Mouse (Mus musculus) megakaryocyte, embryonic 14.5 days (primary cell): ENCODE data around the gene Zfp551. TPM values are rescaled to one million over a fixed set of nuclear protein-coding genes. Genes with fewer than 3 reads are reported as not detected.

Source experiments
- H3K27me3 ChIP-seq: replicated peaks from 2 replicates; pipeline ENCODE3; 2012; ENCODE audit warnings: inconsistent platforms
- H3K36me3 ChIP-seq: replicated peaks from 2 replicates; pipeline ENCODE3; 2012; ENCODE audit warnings: low read length, inconsistent platforms, mixed read lengths
- H3K4me1 ChIP-seq: 2 replicates; pipeline ENCODE4 v1.6.1; 2012; ENCODE audit warnings: inconsistent platforms
- H3K4me3 ChIP-seq: replicated peaks from 2 replicates; pipeline ENCODE3; 2012; ENCODE audit warnings: moderate library complexity, mild to moderate bottlenecking, inconsistent platforms
- H3K9me3 ChIP-seq: 2 replicates; pipeline ENCODE4 v1.6.1; 2012; ENCODE audit warnings: inconsistent platforms
- FLI1 ChIP-seq: IDR thresholded peaks from 2 replicates; pipeline ENCODE4 v1.6.1; 2012; ENCODE audit warnings: low read length, inconsistent platforms, mixed read lengths
- GATA1 ChIP-seq: IDR thresholded peaks from 3 replicates; pipeline ENCODE4 v1.6.1; 2012; ENCODE audit warnings: mixed read lengths, low read length, inconsistent platforms, borderline replicate concordance
- polyA plus RNA-seq: library from polyadenylated mRNA; stranded (reverse); fragments of >175 nt; gene quantifications from 2 replicates; pipeline ENCODE4 v1.2.3, GENCODE M21; 2012; ENCODE audit warnings: low replicate concordance; ENCODE audit not compliant: insufficient read depth

Gene Zfp551
- not detected in 2 replicates for polyA plus RNA-seq

DNA sequence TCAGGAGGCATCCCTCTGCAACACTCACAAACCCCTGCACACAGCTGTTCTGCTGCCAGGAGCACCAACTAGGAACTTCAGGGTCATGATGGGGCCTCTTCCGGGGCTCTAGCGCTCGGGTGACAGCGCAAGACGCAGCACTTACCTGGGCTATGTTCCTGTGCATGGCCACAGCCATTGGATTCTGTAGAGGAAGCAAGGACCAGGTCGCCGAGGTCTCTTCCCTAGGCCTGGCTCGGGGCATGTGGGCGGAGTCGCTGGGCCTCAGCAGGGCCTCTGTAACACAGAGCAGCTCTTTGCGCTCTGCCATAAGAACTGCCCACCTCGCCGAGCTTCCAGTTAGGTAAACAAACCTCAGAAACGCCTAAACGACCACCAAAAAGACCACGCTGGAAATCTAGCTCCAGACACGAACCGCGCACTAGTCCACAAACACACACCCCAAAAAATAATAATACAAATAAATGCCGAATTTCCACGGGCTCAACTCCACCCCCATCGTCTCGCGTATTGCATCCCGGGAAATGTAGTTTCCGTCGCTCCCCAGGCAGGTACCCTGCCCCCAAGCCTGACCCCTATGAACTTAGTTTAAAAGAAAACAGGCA lies at the start of gene Zfp551:
TSS of gene Zfp551 (minus strand) at position 507 of the 605 bp plus-strand sequence.
- peaks cover 22% of the 10 kb centered on the region for H3K9me3 ChIP-seq
- no peaks in the 10 kb centered on the region for H3K27me3 ChIP-seq
- H3K4me3 ChIP-seq, result peak within 1 kb of the TSS; percentile 93
- H3K36me3 ChIP-seq, result peaks cover 35% of the 10 kb centered on the region
- H3K4me1 ChIP-seq, result peaks cover 24% of the 10 kb centered on the region
- TF ChIP-seq FLI1 (no peak), GATA1 (no peak)

GRCm38 (mm10) chr7:12422855-12423254 lies 304 bp upstream of the Zfp551 start:
- Histone ChIP-seq H3K4me1 (peaks cover 24% of the 10 kb centered on the region), H3K36me3 (peaks cover 29% of the 10 kb centered on the region), H3K4me3 (peak overlapping the region; percentile 93)

GRCm38 (mm10) chr7:12421741-12422140 lies 810 bp downstream of the Zfp551 start:
- peaks cover 24% of the 10 kb centered on the region for H3K4me1 ChIP-seq
- no peak for TF ChIP-seq FLI1
- TF ChIP-seq GATA1, result no peak

More at GRCm38 (mm10) chr7:12422855-12423254, 304 bp upstream of the Zfp551 start:
- no peaks in the 10 kb centered on the region for H3K27me3 ChIP-seq
- H3K9me3 ChIP-seq, result peaks cover 22% of the 10 kb centered on the region
- no peak for TF ChIP-seq GATA1

GRCm38 (mm10) chr7:12369173-12369572 lies 53.4 kb downstream of the Zfp551 start, which contains the start of gene Vmn1r84:
TSS of gene Vmn1r84 (minus strand) at chr7:12369273.
- H3K4me1 ChIP-seq, result no peaks in the 10 kb centered on the region

More at GRCm38 (mm10) chr7:12421741-12422140, 810 bp downstream of the Zfp551 start:
- H3K27me3 ChIP-seq, result no peaks in the 10 kb centered on the region
- H3K4me3 ChIP-seq, result peak overlapping the region; percentile 93
- H3K9me3 ChIP-seq, result peaks cover 28% of the 10 kb centered on the region
- H3K36me3 ChIP-seq, result peaks cover 41% of the 10 kb centered on the region

More at GRCm38 (mm10) chr7:12369173-12369572, 53.4 kb downstream of the Zfp551 start, which contains the start of gene Vmn1r84:
- Histone ChIP-seq H3K9me3 (no peaks in the 10 kb centered on the region), H3K36me3 (no peaks in the 10 kb centered on the region), H3K27me3 (no peaks in the 10 kb centered on the region), H3K4me3 (no peak within 1 kb of the TSS)
- no peak for TF ChIP-seq GATA1
- TF ChIP-seq FLI1, result no peak

Other genes starting within 250 kb of the Zfp551 start
- 0.03 TPM in 1 of 2 replicates, not detected in the other for gene Vmn1r80, start 233.5 kb downstream of the Zfp551 start, polyA plus RNA-seq
- gene Vmn1r81, start 154.5 kb downstream of the Zfp551 start, polyA plus RNA-seq, result not detected in 2 replicates
- gene Vmn1r82, start 122.3 kb downstream of the Zfp551 start, polyA plus RNA-seq, result not detected in 2 replicates
- gene Vmn1r83, start 93.3 kb downstream of the Zfp551 start, polyA plus RNA-seq, result not detected in 2 replicates
- 2.0 TPM in 1 of 2 replicates, not detected in the other for gene Vmn1r84, start 53.5 kb downstream of the Zfp551 start, polyA plus RNA-seq
- gene Zfp606, start 55.5 kb upstream of the Zfp551 start, polyA plus RNA-seq, result 1.1 and 1.3 TPM in 2 replicates
- not detected in 2 replicates for gene 2900092C05Rik, start 89.8 kb upstream of the Zfp551 start, polyA plus RNA-seq
- gene Vmn2r53, start 186.0 kb upstream of the Zfp551 start, polyA plus RNA-seq, result 0.10 TPM in 1 of 2 replicates, not detected in the other
- gene Vmn2r54, start 217.6 kb upstream of the Zfp551 start, polyA plus RNA-seq, result not detected in 2 replicates